Mouse (Mus musculus) liver, embryonic 14.5 days (tissue): ENCODE measurements around the gene Efemp2.

Experiments used
- CTCF ChIP-seq: IDR thresholded peaks from 2 replicates; pipeline ENCODE4 v1.5.1; 2016; ENCODE audit warnings: antibody characterized with exemption, low read depth, control low read depth
- EP300 ChIP-seq: IDR thresholded peaks from 2 replicates; pipeline ENCODE4 v1.6.1; 2016; ENCODE audit warnings: antibody characterized with exemption, low read depth

DNA sequence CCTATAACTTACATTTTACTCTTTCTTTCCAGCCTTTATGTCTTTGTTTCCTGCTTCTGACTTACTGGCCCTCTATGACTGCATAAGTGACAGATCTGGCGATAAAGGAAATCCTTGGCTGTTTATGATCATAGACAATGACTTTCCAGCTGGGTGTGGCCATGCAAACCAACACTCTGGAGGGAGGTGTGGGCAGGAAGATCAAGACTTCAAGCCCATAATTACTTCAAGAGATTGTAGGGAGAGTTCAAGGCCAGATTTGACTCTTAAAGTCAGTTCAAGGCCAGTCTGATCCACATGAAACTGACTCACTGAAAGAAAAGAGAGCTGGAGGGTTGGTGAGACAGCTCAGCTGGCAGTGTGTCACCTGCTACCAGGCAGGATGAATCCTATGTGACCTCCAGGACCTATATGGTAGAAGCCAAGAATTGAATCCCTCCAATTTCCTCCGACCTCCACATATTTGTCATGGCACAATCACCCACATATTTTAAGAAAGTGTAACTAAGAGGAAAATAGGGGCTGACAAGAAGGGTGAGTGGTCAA lies 26.6 kb downstream of the Efemp2 start:
- TF ChIP-seq CTCF = no peak
- no peak for TF ChIP-seq EP300
